Mouse (Mus musculus) fibroblast of lung, adult 2 months (primary cell): ENCODE data around the gene Cdc26.

Source experiments
- DNase-seq: peaks from one replicate; pipeline ENCODE4 v3.0.0-alpha.2; 2011; ENCODE audit warnings: low read depth

Cdc26 gene

DNA sequence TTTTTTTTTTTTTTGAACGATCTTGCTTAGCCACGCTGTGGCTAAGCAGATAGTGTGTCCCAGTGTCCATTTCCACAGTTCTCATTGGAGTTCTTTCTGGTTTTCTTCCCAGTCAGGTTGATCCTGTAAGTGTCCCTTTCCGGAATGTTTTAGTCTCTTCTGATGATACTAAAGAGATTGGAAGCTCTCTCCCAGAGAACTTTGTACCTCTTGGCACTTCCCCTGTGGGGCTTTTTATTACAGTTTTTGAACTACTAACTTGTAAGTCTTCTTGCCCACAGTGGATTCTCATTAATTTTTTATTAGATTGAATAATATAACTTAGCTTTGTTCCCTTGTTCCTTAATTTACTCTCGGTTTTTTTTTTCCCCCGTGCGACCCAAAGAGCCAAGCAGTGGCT is 46.9 kb downstream of the Cdc26 start:
- DNase-seq = no peak

DNA sequence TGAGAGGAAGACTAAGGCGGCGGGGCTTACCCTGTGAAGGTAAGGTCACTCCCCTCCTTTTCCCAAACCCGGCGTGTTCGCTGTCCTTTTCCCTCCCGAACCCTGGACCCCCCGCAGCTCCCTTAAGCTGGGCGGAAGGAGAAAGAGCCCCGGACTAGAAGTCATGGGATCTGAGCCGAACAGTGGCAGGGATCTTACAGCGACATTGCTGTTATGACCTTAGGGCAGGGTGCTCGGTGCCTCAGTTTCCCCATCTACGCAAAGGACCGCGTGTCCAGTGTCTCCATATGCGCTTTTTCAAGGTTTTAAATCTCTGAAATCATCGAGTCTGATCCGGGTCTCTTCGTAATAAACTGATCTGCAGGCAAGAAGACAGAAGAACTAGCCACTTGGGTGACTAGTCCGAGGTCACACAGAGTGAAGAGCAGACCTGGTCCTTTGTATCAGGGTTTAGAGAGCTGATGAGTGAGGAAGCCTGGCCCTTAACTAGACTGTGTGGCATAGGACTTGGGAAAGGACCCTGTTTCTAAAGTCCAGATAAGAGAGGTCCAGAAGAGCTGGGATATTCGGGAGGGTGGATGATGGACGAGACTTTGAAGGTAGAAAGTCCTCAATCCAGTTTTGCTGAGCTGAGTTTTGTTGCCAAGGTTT is 47.5 kb downstream of the Cdc26 start:
- no peak for DNase-seq

GRCm38 (mm10) chr4:62360088-62360804 is 48.2 kb downstream of the Cdc26 start, which contains the start of the genes Fkbp15 and Slc31a1:
Gene Fkbp15, minus strand, starts transcription at chr4:62360548.
Gene Slc31a1, plus strand, starts transcription at chr4:62360727.
- peak; percentile 95 for DNase-seq

- DNase-seq = no peak
Measured at GRCm38 (mm10) chr4:62359256-62359775, 49.1 kb downstream of the Cdc26 start.

DNA sequence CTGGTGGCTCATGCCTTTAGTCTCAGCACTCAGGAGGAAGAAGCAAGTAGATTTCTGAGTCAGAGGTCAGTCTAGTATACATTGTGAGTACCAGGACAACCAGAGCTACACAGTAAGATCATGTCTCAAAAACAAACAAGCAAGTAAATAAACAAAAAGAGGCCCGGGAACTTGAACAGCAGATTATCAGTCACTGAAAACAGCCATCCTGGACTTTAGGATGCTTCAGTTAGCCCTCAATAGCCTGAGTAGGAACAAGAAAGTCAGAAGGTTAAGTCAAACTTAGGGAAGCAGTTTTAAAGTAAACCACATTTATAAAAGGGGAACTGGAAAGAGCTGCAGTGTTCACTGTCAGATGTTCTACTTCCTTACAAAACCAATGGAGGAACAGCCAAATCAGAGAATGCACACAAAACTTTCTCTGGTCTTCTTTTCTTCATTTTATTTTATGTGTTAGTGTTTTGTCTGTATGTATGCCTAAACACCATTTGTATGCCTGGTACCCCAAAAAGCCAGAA is 50.8 kb downstream of the Cdc26 start:
- no peak for DNase-seq

- no peak for DNase-seq
Measured at GRCm38 (mm10) chr4:62349371-62349770, 59.1 kb downstream of the Cdc26 start.

DNA sequence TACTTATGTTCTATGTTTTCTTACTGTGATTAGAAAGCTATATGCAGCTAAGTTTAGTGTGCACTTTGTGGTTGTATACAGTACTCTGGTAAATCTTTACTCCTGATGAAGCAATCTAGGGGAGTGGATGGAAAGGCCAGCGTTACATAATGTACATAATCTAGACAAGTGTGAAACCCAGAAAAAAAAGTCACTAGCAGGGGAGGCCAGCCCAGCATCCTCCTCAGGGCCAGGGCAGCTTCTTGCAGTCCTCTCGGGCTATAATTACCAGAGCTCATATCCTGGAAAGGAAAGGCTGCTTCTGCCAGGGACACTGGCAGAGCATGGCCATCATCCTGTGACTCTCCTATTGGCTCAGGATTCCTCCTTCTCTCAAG is 60.1 kb downstream of the Cdc26 start:
- DNase-seq = no peak

DNA sequence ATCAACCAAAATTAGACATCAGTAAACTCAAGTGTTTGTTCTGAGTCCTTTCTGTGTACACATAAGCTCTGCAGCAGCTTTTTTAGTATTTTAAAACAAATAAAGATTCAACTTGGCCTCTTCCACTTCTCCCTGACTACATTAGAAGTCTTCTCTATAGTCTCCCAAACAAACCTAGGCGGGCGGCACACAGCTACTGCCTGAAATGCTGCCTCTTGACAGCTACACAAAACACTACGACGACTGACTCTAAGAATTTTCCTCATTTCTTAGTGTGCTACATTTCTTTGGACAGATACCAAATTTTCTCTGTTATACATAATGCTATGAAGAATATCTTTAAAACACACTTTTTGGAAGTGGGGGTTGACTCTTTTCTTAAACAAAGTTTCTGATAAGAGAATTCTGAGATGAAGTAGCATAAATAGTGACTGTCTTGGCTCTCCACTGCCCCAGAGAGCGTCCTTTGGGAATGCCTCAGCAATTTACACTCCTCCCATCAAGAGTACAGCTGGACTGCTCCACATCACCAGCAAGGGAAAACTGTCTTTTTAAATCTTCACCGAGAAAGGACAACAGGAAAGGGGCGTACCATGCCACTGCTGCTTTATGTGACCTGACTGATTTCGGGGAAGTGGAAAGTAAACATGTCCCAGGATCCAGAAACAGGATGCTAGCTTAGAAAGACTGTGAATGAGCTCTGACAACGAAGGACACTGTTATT is 60.7 kb downstream of the Cdc26 start:
- DNase-seq = no peak

- DNase-seq = no peak
Measured at GRCm38 (mm10) chr4:62345827-62346226, 62.6 kb downstream of the Cdc26 start.

- no peak for DNase-seq
Measured at GRCm38 (mm10) chr4:62344000-62344399, 64.4 kb downstream of the Cdc26 start.

GRCm38 (mm10) chr4:62338536-62338935 is 69.9 kb downstream of the Cdc26 start:
- no peak for DNase-seq
